Mouse (Mus musculus) kidney, adult 2 months (tissue): ENCODE results near the gene Atf7ip.

Source experiments
- CTCF ChIP-seq: fragments of 200-500 bp; conservative IDR thresholded peaks from 2 replicates; pipeline ENCODE4 v1.5.1; 2011; ENCODE audit warnings: low read depth, mild to moderate bottlenecking, control low read depth, low read length, moderate library complexity, mixed read lengths; ENCODE audit not compliant: insufficient read depth, insufficient read length
- POLR2A ChIP-seq: fragments of 200-500 bp; IDR thresholded peaks from one replicate; pipeline ENCODE4 v1.6.1; 2011; ENCODE audit warnings: low read depth, low read length, control low read depth

DNA sequence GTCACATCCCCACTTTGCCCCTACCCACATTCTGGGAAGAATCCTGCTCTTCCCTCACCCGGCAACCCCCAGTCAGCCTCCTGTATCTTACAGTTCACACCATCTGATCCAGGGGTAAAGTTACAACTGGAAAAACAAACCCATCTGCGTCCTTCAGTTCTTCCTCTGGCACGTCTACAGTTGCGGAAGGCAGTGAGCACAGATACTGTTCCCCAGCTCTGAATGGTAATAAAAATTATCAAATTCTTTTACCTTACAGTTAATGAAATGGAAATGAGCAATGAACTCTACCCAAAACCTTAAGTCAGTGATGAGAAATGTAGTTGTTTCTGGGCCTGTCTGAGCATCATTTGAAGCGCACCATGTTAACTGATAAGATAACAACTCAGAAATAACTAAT lies 38.1 kb upstream of the Atf7ip start:
- TF ChIP-seq POLR2A, result no peak
- no peak for TF ChIP-seq CTCF
